Mouse (Mus musculus): ENCODE measurements at regions not wholly inside any gene's neighbourhood (a gene's known extent, or its start where the extent isn't known, plus 50 kb on each side); places are given as distances from the start of the nearest gene placed in this dataset.
"Not testable (repeated sequence)": the region's sequence is repeated elsewhere in the genome, so short reads cannot be mapped to it uniquely, and the experiment has no call there.

- Histone ChIP-seq H3K4me1 (ENCODE audit: control insufficient read depth, insufficient read depth, low read length) (no peaks in the 10 kb centered on the region), H3K27ac (ENCODE audit: insufficient read depth, low read length) (no peak overlapping the region), H3K4me3 (ENCODE audit: insufficient read depth, low read length) (no peak overlapping the region)
- TF ChIP-seq POLR2A (IDR thresholded peaks at IDR 0.05; ENCODE audit: low read depth, low read length) (no peak), CTCF (IDR thresholded peaks at IDR 0.05; ENCODE audit: borderline replicate concordance, insufficient read depth, low read length) (no peak)
Measured at GRCm38 (mm10) chr1:166922911-166923712, 78.1 kb upstream of the Fam78b start.

- Histone ChIP-seq H3K27ac (ENCODE audit: insufficient read depth, low read length) (no peak overlapping the region), H3K4me1 (ENCODE audit: control insufficient read depth, insufficient read depth, low read length) (no peaks in the 10 kb centered on the region), H3K4me3 (ENCODE audit: insufficient read depth, low read length) (no peak overlapping the region)
- TF ChIP-seq CTCF (IDR thresholded peaks at IDR 0.05; ENCODE audit: borderline replicate concordance, insufficient read depth, low read length) (no peak), POLR2A (IDR thresholded peaks at IDR 0.05; ENCODE audit: low read depth, low read length) (no peak)
Measured at GRCm38 (mm10) chr1:166923713-166923975, 77.6 kb upstream of the Fam78b start.

- Histone ChIP-seq H3K4me1 (ENCODE audit: control insufficient read depth, insufficient read depth, low read length) (no peaks in the 10 kb centered on the region), H3K27ac (ENCODE audit: insufficient read depth, low read length) (no peak overlapping the region), H3K4me3 (ENCODE audit: insufficient read depth, low read length) (no peak overlapping the region)
- TF ChIP-seq CTCF (IDR thresholded peaks at IDR 0.05; ENCODE audit: borderline replicate concordance, insufficient read depth, low read length) (no peak), POLR2A (IDR thresholded peaks at IDR 0.05; ENCODE audit: low read depth, low read length) (no peak)
Measured at GRCm38 (mm10) chr1:166924126-166924525, 77.1 kb upstream of the Fam78b start.

- H3K27ac ChIP-seq (ENCODE audit: insufficient read depth, low read length): no peak overlapping the region
- no peak for TF ChIP-seq POLR2A (IDR thresholded peaks at IDR 0.05; ENCODE audit: low read depth, low read length)
- no peak for TF ChIP-seq CTCF (IDR thresholded peaks at IDR 0.05; ENCODE audit: borderline replicate concordance, insufficient read depth, low read length)
- H3K4me1 ChIP-seq (ENCODE audit: control insufficient read depth, insufficient read depth, low read length): no peaks in the 10 kb centered on the region
- no peak overlapping the region for H3K4me3 ChIP-seq (ENCODE audit: insufficient read depth, low read length)
Measured at GRCm38 (mm10) chr1:166926078-166926477, 75.1 kb upstream of the Fam78b start.

- H3K27ac ChIP-seq (ENCODE audit: insufficient read depth, low read length); H3K4me3 ChIP-seq (ENCODE audit: insufficient read depth, low read length); H3K4me1 ChIP-seq (ENCODE audit: control insufficient read depth, insufficient read depth, low read length): not testable (repeated sequence)
Measured at GRCm38 (mm10) chr1:166939744-166940143, 61.5 kb upstream of the Fam78b start.

- not testable (repeated sequence) for H3K4me3 ChIP-seq (ENCODE audit: insufficient read depth, low read length); H3K27ac ChIP-seq (ENCODE audit: insufficient read depth, low read length); H3K4me1 ChIP-seq (ENCODE audit: control insufficient read depth, insufficient read depth, low read length)
Measured at GRCm38 (mm10) chr1:166940146-166941076, 60.8 kb upstream of the Fam78b start.

GRCm38 (mm10) chr1:166942201-166942600 lies 59.0 kb upstream of the Fam78b start:
- no peak for TF ChIP-seq POLR2A (IDR thresholded peaks at IDR 0.05; ENCODE audit: low read depth, low read length)
- TF ChIP-seq CTCF (IDR thresholded peaks at IDR 0.05; ENCODE audit: borderline replicate concordance, insufficient read depth, low read length): no peak
- no peak overlapping the region for H3K27ac ChIP-seq (ENCODE audit: insufficient read depth, low read length)
- no peaks in the 10 kb centered on the region for H3K4me1 ChIP-seq (ENCODE audit: control insufficient read depth, insufficient read depth, low read length)
- no peak overlapping the region for H3K4me3 ChIP-seq (ENCODE audit: insufficient read depth, low read length)

- H3K27ac ChIP-seq (ENCODE audit: insufficient read depth, low read length): no peak overlapping the region
- no peaks in the 10 kb centered on the region for H3K4me1 ChIP-seq (ENCODE audit: control insufficient read depth, insufficient read depth, low read length)
- no peak overlapping the region for H3K4me3 ChIP-seq (ENCODE audit: insufficient read depth, low read length)
- no peak for TF ChIP-seq CTCF (IDR thresholded peaks at IDR 0.05; ENCODE audit: borderline replicate concordance, insufficient read depth, low read length)
- no peak for TF ChIP-seq POLR2A (IDR thresholded peaks at IDR 0.05; ENCODE audit: low read depth, low read length)
Measured at GRCm38 (mm10) chr1:166944540-166944939, 56.7 kb upstream of the Fam78b start.

GRCm38 (mm10) chr1:166947844-166948702 lies 53.1 kb upstream of the Fam78b start:
- H3K27ac ChIP-seq (ENCODE audit: insufficient read depth, low read length): no peak overlapping the region
- TF ChIP-seq POLR2A (IDR thresholded peaks at IDR 0.05; ENCODE audit: low read depth, low read length) (no peak), CTCF (IDR thresholded peaks at IDR 0.05; ENCODE audit: borderline replicate concordance, insufficient read depth, low read length) (no peak)
- no peak overlapping the region for H3K4me3 ChIP-seq (ENCODE audit: insufficient read depth, low read length)
- H3K4me1 ChIP-seq (ENCODE audit: control insufficient read depth, insufficient read depth, low read length): no peaks in the 10 kb centered on the region

All from embryonic fibroblast, embryonic 13.5 days (primary cell).